Mouse (Mus musculus) kidney, postnatal 10 days (tissue): ENCODE data around the gene Trappc6b.
"Not testable (repeated sequence)": the region's sequence is repeated elsewhere in the genome, so short reads cannot be mapped to it uniquely, and the experiment has no call there.

Source experiments
- DNase-seq: peaks from one replicate; pipeline ENCODE4 v3.0.0; 2021; ENCODE audit warnings: mixed read lengths

Gene Trappc6b

DNA sequence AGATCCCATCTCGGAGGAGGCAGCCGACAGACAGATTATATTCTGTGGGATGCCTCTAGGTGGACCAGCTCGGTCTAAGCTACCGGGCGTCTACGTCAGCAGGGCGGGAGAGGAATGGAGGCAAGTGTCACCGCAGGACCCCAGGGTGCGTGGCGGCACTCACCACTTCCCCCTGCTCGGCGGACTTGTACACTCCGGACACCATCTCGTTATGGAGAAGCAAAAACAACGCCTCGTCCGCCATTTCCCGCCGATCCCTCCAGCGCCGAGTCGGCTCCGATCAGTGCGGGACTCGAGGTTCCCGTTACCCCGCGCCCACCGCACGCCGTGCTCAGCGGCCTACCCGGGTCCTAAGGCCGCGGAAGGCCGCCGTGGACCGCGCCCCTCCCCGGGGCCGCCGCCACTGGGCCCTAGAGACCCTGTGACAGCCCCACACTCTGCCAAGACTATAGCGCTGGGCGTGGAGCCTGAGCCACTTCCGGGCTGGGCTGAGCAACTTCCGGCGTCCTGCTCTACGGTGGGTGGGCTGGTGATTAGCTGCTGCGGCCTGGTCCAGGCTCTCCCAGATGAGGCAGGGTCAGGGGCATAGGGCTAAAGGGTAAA lies at the start of gene Trappc6b:
Trappc6b (minus strand) TSS at position 480 of the 603 bp plus-strand sequence.
- DNase-seq: peak; percentile 89

DNA sequence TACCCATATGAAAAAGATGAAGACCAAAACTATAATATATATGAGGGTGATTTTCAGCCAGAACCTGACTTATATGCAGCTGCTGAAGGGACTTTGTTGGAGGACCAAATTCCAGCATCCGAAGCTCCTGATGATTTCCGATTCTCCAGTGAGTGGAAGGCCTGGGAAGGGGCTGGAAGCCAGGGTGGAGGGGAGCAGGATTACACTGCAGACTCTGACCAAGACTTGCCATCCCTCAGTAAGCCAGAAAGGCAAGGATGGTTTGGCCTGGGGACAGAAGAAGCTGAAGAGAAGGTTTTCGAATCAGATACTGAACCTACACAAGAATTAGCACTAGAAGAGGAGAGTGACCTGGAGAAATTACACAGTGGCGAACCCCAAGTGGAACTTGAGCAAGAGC lies 46.7 kb upstream of the Trappc6b start:
- DNase-seq: no peak

DNA sequence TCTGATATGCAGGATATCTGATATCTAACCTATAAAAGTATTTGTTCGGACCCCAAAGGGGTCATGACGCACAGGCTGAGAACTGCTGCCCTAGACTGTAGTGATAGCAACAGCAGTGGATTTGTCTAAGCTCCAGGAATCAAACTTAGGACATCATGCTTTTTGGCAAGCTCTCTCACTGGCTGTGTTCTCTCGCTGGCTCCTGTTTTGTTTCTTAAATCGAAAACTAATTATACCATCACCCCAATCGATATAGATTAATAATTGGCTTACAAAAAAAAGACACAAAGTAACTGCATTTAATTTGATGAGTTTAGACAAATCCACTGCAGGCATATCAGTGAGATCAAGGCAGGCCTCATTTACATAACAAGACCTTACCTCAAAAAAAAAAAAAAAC lies 45.2 kb upstream of the Trappc6b start:
- no peak for DNase-seq

DNA sequence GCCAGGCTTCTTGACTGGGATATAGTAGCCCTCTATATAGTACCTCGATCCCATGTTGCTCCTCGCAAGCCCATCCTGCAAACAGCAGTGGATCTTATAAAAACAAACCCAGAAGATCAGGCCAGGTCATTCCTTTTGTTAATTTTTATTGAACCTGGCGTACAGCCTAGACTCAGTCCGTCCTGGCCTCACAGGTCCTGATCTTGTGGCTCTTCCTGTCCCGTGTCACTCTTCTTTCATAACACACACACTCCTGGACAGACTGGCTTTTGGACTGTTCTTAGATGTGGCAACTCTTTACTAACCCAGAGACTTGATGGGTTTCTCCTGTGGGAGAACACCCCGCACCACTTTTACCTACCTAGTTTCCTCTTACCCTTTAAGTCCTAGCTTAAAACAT lies 44.6 kb upstream of the Trappc6b start:
- no peak for DNase-seq

DNA sequence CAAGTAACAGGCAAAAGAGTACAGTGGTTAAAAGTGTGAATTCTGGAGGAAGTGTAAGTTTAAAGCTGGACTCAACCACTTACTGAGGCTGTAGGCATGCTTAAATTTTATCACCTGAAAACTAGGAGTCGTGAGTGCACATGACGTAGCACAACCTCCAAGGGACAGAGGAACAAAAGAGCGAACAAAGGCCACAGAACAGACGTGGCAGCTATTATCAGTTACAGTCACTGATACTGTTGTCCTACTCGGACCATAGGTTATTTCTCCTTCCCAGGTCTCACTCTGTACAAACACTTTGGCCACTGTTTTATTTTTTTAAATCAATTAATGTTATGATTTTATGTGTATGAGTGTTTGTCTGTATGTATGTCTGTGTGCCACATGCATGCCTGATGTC lies 43.5 kb upstream of the Trappc6b start:
- no peak for DNase-seq

GRCm38 (mm10) chr12:59095104-59096025 lies 34.1 kb upstream of the Trappc6b start, which contains the start of gene Mia2:
Mia2 (plus strand) TSS chr12:59095799.
- peak; percentile 52 for DNase-seq

GRCm38 (mm10) chr12:59093543-59093942 lies 32.3 kb upstream of the Trappc6b start:
- no peak for DNase-seq

- DNase-seq: no peak
Observed at GRCm38 (mm10) chr12:59086171-59086570, 24.9 kb upstream of the Trappc6b start.

DNA sequence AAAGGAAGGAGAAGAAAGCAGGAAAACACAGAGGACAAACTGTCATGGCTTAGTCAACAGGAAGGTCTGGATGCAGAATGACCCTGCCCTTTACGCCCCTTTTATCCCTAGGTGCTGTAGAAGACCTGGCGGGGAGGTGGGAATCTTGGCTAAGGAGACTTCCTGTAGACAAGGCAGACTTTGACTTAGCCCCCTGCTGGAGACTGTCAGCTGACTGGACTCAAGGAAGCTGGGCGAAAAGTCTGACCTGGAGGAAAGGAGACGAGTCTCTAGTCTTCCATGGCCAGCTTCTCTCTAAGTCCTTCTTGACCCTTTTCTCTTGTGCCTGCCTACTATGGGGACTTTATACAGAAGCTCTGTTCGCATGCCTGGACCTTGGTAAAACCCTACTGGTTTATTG lies 23.2 kb upstream of the Trappc6b start:
- peak; percentile 21 for DNase-seq

DNA sequence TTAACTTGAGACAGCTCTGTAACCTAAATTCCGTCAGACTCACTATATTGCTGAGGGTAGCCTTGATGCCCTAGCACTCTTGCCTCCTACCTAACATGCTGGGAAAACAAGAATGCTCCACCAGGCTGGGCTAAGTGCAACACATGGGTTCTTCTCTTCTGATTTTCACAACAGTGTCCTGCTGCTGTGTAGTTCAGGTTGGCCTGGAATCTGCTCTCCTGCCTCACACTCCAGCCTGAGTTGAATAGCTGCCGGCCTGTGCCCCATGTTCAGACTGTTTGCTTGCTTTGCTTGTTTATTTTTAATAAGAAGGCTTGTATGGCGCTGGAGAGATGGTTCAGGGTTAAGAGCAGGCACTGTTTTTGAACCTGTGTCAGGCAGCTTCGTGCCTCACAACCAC lies 19.2 kb upstream of the Trappc6b start:
- DNase-seq: no peak

DNA sequence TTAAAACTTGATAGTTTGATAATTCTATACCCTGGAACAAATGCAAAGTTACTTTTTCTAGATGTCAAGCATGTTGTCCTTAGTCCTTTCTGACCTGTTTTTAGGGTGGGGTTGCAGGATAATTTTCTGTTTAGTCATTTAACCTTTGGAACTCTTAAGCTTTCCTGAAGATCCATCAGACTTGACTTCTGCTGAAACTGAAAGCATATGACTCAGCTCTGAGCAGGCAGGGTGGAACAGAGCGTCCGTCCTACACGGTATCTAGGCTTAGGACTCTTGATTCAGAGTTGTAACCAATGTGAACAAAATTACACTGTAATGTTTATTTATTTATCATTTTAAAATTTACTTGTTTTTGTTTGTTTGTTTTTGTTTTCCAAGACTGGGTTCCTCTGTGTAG lies 16.6 kb upstream of the Trappc6b start:
- no peak for DNase-seq

DNA sequence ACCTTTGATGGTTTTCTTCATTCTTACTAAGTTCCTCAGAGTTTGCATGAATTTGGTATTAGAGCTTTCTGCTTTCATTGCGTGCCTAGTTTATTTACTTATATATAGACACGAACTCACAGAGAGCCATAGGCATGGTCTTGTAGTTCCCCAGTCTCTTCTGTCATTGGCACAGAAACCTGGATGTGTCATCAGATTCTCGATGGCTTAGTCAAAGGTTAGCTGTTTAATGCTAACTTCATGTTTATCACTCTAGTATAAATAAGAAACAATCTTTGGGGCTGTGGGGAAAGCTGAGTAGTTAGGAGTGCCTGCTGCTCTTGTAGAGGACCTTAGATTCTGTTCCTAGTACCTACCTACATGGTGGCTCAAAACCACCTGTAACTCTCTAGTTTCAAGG lies 15.7 kb upstream of the Trappc6b start:
- DNase-seq: no peak

DNA sequence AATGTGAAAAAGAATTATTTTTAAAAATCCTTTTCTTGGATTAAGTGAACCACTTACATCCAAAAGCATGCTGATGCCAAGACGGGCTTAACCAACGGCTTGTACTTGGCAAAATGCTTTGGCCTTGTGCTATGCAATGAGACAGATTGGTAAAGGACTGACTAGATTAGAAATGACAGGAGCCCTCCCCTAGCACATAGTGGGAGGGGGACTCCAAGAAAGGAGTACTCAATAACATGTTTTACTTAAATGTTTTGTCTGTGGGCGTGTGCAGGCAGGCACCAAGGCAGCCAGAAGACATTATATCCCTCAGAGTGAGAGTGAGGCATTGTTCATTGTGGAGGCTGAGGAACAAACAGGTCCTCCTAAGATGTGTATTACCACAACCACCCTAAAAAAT lies 12.8 kb upstream of the Trappc6b start:
- no peak for DNase-seq

- DNase-seq: no peak
Observed at GRCm38 (mm10) chr12:59072286-59072685, 11.0 kb upstream of the Trappc6b start.

DNA sequence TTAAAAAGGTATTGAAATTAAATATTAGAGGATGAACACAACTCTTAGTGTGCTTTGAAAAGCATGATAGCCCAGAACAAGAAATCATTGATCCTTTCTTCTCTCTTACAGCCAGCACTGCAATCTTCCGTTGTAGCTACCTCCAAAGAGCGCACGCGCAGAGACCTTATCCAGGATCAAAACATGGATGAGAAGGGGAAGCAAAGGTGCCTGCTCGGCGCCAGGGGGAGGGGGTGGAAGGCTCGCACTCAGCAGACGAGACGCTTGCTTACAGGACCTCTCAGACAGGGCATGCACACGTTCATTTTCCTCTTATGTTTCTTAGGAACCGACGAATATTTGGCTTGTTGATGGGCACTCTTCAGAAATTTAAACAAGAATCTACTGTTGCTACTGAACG lies 7.5 kb upstream of the Trappc6b start:
- DNase-seq: no peak

GRCm38 (mm10) chr12:59067095-59067494 lies 5.8 kb upstream of the Trappc6b start:
- DNase-seq: no peak

DNA sequence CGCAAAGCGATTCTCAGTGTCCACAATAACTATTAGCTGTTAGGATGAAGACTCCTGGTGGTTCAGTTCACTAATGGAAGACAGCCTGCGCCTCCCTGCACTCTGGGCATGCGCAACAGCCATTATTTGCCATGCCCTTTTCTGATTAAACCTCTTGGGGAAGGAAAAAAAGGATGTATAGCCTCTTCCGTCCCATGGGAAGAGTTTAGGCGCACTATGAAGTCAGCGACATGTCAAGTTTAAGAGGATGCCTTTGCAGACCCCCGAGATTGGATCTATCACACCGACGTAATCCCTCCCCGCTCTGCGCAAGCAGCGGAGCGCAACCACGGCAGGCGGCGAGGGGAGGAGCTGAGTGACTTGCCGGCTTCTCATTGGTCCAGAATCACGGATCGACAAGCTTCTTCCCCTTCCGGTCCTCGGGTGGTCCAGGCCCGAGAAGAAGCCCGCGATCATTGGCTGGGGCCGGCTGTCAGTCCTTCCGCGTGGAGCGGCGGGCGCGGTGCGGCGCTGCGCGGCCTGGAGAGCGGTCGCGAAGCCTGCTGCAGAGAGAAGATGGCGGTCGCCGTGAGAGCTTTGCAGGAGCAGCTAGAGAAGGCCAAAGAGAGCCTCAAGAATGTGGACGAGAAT lies 5.3 kb upstream of the Trappc6b start, which contains the start of gene Pnn:
Pnn (plus strand) TSS at position 437 of the 630 bp plus-strand sequence.
- DNase-seq: peak; percentile 98

DNA sequence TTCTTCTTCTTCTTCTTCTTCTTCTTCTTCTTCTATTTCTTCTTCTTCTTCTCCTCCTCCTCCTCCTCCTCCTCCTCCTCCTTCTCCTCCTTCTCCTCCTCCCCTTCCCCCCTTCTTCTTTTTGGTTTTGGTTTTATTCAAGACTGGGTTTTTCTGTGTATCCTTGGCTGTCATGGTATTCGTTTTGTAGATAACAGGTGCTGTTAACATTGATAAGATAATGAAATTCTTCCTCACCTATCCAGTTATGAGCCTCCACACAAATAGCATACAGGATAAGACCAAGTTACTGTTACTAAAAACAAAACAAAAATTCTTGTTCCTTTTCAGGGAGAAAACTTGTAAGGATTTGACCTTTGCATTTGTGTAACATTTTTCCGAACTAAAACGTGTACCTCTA lies 4.5 kb upstream of the Trappc6b start:
- no peak for DNase-seq

GRCm38 (mm10) chr12:59064837-59065236 lies 3.6 kb upstream of the Trappc6b start:
- no peak for DNase-seq

DNA sequence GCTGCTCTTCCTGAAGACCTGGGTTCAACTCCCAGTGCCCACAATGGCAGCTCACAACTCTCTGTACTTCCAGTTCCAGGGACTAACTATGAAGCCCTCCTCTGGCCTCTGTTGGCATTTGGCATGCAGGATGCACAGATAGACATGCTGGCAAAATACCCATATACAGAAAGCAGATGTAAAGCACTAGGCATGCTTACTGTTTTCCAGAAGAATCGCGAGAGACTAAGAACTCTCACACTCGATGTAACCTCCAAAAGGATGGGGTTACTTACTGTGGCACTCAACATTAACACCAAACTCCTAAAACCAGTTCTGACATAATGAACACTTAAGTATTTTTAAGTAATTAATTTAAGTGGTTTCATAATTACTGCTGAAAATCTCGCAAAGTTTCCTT lies 950 bp downstream of the Trappc6b start:
- no peak for DNase-seq

- not testable (repeated sequence) for DNase-seq
Observed at GRCm38 (mm10) chr12:59058242-59058641, 3.0 kb downstream of the Trappc6b start.

DNA sequence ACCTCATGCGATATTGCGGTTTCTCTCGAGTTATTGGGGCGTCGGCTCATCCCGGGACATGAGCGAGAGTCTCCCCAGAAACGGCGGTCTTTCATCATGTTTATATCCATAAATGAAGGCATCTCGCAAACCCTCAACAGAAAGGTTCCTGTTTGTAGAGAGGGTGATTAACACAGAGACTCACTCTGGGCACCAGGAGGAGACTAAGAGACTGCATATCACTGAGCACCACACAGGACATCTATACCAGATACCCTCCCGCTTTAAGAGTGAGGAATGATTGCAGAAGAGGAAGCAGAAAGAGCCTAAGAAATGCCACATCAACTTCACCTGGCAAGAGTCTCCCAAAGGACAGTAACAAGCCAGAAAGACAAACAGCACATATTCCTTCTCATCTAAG lies 5.0 kb downstream of the Trappc6b start:
- DNase-seq: no peak

GRCm38 (mm10) chr12:59055196-59055850 lies 5.9 kb downstream of the Trappc6b start:
- DNase-seq: no peak
